Mouse (Mus musculus): ENCODE measurements at regions not wholly inside any gene's neighbourhood (a gene's known extent, or its start where the extent isn't known, plus 50 kb on each side); places are given as distances from the start of the nearest gene placed in this dataset.

- peak; percentile 2 to 19 for DNase-seq (ENCODE audit: low spot score in 2 of 2)
- intact Hi-C loops (cut with DNase I) = no loop called here
These were observed 591.9 kb upstream of the Cdh6 start for GRCm38 (mm10) chr15:13765411-13765810.

- intact Hi-C loops (cut with DNase I) = no loop called here
These were observed 591.1 kb upstream of the Cdh6 start for GRCm38 (mm10) chr15:13764587-13764986.

GRCm38 (mm10) chr15:13746559-13746958 is 573.1 kb upstream of the Cdh6 start:
- intact Hi-C loops (cut with DNase I) = no loop called here
- no peak for DNase-seq (ENCODE audit: low spot score in 2 of 2)

More at GRCm38 (mm10) chr15:13764587-13764986, 591.1 kb upstream of the Cdh6 start:
- peak in 1 of 2 experiments; percentile 2 for DNase-seq (ENCODE audit: low spot score in 2 of 2)

GRCm38 (mm10) chr15:13706276-13706675 is 532.8 kb upstream of the Cdh6 start:
- intact Hi-C loops (cut with DNase I) = no loop called here
- peak in 1 of 2 experiments; percentile 4 for DNase-seq (ENCODE audit: low spot score in 2 of 2)

- intact Hi-C loops (cut with DNase I) = no loop called here
- no peak for DNase-seq (ENCODE audit: low spot score in 2 of 2)
These were observed 531.7 kb upstream of the Cdh6 start for GRCm38 (mm10) chr15:13705187-13705586.

- intact Hi-C loops (cut with DNase I) = no loop called here
- peak; percentile 26 to 30 for DNase-seq (ENCODE audit: low spot score in 2 of 2)
These were observed 494.7 kb upstream of the Cdh6 start for GRCm38 (mm10) chr15:13668193-13668592.

GRCm38 (mm10) chr15:13667278-13667677 is 493.8 kb upstream of the Cdh6 start:
- intact Hi-C loops (cut with DNase I) = no loop called here
- peak; percentile 4 to 12 for DNase-seq (ENCODE audit: low spot score in 2 of 2)

GRCm38 (mm10) chr15:13662275-13662674 is 488.8 kb upstream of the Cdh6 start:
- intact Hi-C loops (cut with DNase I) = no loop called here
- DNase-seq (ENCODE audit: low spot score in 2 of 2) = no peak

- intact Hi-C loops (cut with DNase I) = no loop called here
- peak in 1 of 2 experiments; percentile 10 for DNase-seq (ENCODE audit: low spot score in 2 of 2)
These were observed 481.6 kb upstream of the Cdh6 start for GRCm38 (mm10) chr15:13655038-13655437.

GRCm38 (mm10) chr15:13635346-13635940 is 462.0 kb upstream of the Cdh6 start:
- intact Hi-C loops (cut with DNase I) = no loop called here
- peak in 1 of 2 experiments; percentile 2 for DNase-seq (ENCODE audit: low spot score in 2 of 2)

- intact Hi-C loops (cut with DNase I) = no loop called here
- DNase-seq (ENCODE audit: low spot score in 2 of 2) = no peak
These were observed 428.7 kb upstream of the Cdh6 start for GRCm38 (mm10) chr15:13602133-13602532.

- intact Hi-C loops (cut with DNase I) = no loop called here
These were observed 424.4 kb upstream of the Cdh6 start for GRCm38 (mm10) chr15:13597856-13598255.

GRCm38 (mm10) chr15:13593823-13594222 is 420.3 kb upstream of the Cdh6 start:
- intact Hi-C loops (cut with DNase I) = no loop called here
- no peak for DNase-seq (ENCODE audit: low spot score in 2 of 2)

More at GRCm38 (mm10) chr15:13597856-13598255, 424.4 kb upstream of the Cdh6 start:
- no peak for DNase-seq (ENCODE audit: low spot score in 2 of 2)

GRCm38 (mm10) chr15:13590864-13591263 is 417.4 kb upstream of the Cdh6 start:
- intact Hi-C loops (cut with DNase I) = no loop called here
- no peak for DNase-seq (ENCODE audit: low spot score in 2 of 2)

GRCm38 (mm10) chr15:13583300-13583699 is 409.8 kb upstream of the Cdh6 start:
- intact Hi-C loops (cut with DNase I) = no loop called here
- no peak for DNase-seq (ENCODE audit: low spot score in 2 of 2)

- DNase-seq (ENCODE audit: low spot score in 2 of 2) = no peak
- intact Hi-C loops (cut with DNase I) = no loop called here
These were observed 408.7 kb upstream of the Cdh6 start for GRCm38 (mm10) chr15:13582134-13582533.

- no peak for DNase-seq (ENCODE audit: low spot score in 2 of 2)
These were observed 400.1 kb upstream of the Cdh6 start for GRCm38 (mm10) chr15:13573621-13574020.

GRCm38 (mm10) chr15:13560920-13561319 is 387.4 kb upstream of the Cdh6 start:
- intact Hi-C loops (cut with DNase I) = no loop called here
- DNase-seq (ENCODE audit: low spot score in 2 of 2) = no peak

More at GRCm38 (mm10) chr15:13573621-13574020, 400.1 kb upstream of the Cdh6 start:
- intact Hi-C loops (cut with DNase I) = no loop called here

- intact Hi-C loops (cut with DNase I) = no loop called here
- DNase-seq (ENCODE audit: low spot score in 2 of 2) = no peak
These were observed 375.8 kb upstream of the Cdh6 start for GRCm38 (mm10) chr15:13549207-13549837.

- intact Hi-C loops (cut with DNase I) = no loop called here
- DNase-seq (ENCODE audit: low spot score in 2 of 2) = no peak
These were observed 366.6 kb upstream of the Cdh6 start for GRCm38 (mm10) chr15:13540026-13540425.

GRCm38 (mm10) chr15:13534017-13534416 is 360.5 kb upstream of the Cdh6 start:
- no peak for DNase-seq (ENCODE audit: low spot score in 2 of 2)
- intact Hi-C loops (cut with DNase I) = no loop called here
